Mouse (Mus musculus) heart, embryonic 11.5 days (tissue): Measurements from ENCODE around the gene Gm19345. TPM values are rescaled to one million over a fixed set of nuclear protein-coding genes. Genes with fewer than 3 reads are reported as not detected.

Experiments used
- ATAC-seq: fragments of 200-750 bp; cut with Nextera tagmentation; replicated peaks from 2 replicates; pipeline ENCODE4 v1.8.0; 2017; ENCODE audit warnings: moderate library complexity; ENCODE audit not compliant: insufficient number of reproducible peaks, low FRiP score, low TSS enrichment
- H3K27ac ChIP-seq: fragments of 300-500 bp; sonication (generic); 2 replicates; pipeline ENCODE4 v1.5.1; 2014; ENCODE audit warnings: mild to moderate bottlenecking, low read depth, low read length
- H3K27me3 ChIP-seq: fragments of 300-500 bp; sonication (generic); 2 replicates; pipeline ENCODE4 v1.6.1; 2014; ENCODE audit warnings: mild to moderate bottlenecking, low read length, mixed read lengths; ENCODE audit not compliant: control insufficient read depth, insufficient read depth
- H3K36me3 ChIP-seq: fragments of 300-500 bp; sonication (generic); 2 replicates; pipeline ENCODE4 v1.6.1; 2014; ENCODE audit warnings: mild to moderate bottlenecking, low read length, moderate library complexity, mixed read lengths; ENCODE audit not compliant: control insufficient read depth, insufficient read depth
- H3K4me1 ChIP-seq: fragments of 300-500 bp; sonication (generic); 2 replicates; pipeline ENCODE4 v1.6.1; 2014; ENCODE audit warnings: low read length; ENCODE audit not compliant: control insufficient read depth, insufficient read depth
- H3K4me2 ChIP-seq: fragments of 300-500 bp; sonication (generic); 2 replicates; pipeline ENCODE4 v1.6.1; 2014; ENCODE audit warnings: mild to moderate bottlenecking, moderate library complexity
- H3K4me3 ChIP-seq: fragments of 300-500 bp; sonication (generic); 2 replicates; pipeline ENCODE4 v1.5.1; 2014; ENCODE audit warnings: low read depth, low read length
- H3K9ac ChIP-seq: fragments of 300-500 bp; sonication (generic); 2 replicates; pipeline ENCODE4 v1.6.1; 2014; ENCODE audit warnings: mild to moderate bottlenecking, low read depth, low read length, moderate library complexity
- H3K9me3 ChIP-seq: fragments of 300-500 bp; sonication (generic); replicated peaks from 2 replicates; pipeline ENCODE4 v1.6.1; 2016; ENCODE audit warnings: low read length; ENCODE audit not compliant: control insufficient read depth
- WGBS: fragments of 180-500 bp; shearing (Covaris S2); extraction: QIAGEN DNeasy Blood & Tissue Kit; methylation state at CpG from one replicate; pipeline ENCODE4 v1.1.7; 2014; ENCODE audit not compliant: insufficient replicate concordance; 5-methylcytosine and 5-hydroxymethylcytosine counted together
- polyA plus RNA-seq: library from polyadenylated mRNA; unstranded; fragments of >200 nt; fragmentation: Nextera tagmentation; extraction: Ambion mirVana; gene quantifications from 2 replicates; pipeline ENCODE4 v1.2.1, GENCODE M21; 2014

The Gm19345 gene
- polyA plus RNA-seq, result not detected in 2 replicates

GRCm38 (mm10) chr7:19851858-19852570, at the start of gene Gm19345:
Gm19345 (plus strand) TSS chr7:19852003.
- Histone ChIP-seq H3K9me3 (no peaks in the 10 kb centered on the region), H3K4me1 (0 out of 2 replicates have a peak, but pooled peaks cover 3% of the 10 kb centered on the region), H3K27me3 (peaks cover 31% of the 10 kb centered on the region), H3K27ac (no peak within 1 kb of the TSS), H3K4me2 (peak within 1 kb of the TSS; percentile 49), H3K9ac (no peak within 1 kb of the TSS), H3K4me3 (no peak within 1 kb of the TSS), H3K36me3 (no peaks in the 10 kb centered on the region)
- 0 out of 2 replicates have a peak, but pooled peaks have one; percentile 28 for ATAC-seq
- 5% methylated on average over 33 of the region's 33 CpGs for WGBS

GRCm38 (mm10) chr7:19802995-19803394, 48.8 kb upstream of the Gm19345 start:
- ATAC-seq, result no peak
- Histone ChIP-seq H3K4me2 (no peak overlapping the region), H3K4me1 (no peaks in the 10 kb centered on the region), H3K9me3 (no peaks in the 10 kb centered on the region), H3K27me3 (peaks cover 2% of the 10 kb centered on the region; the same call in 1 of the 2 replicates), H3K27ac (no peak overlapping the region), H3K36me3 (no peaks in the 10 kb centered on the region), H3K9ac (no peak overlapping the region), H3K4me3 (no peak overlapping the region)
- 21% methylated on average over 7 of the region's 7 CpGs for WGBS

GRCm38 (mm10) chr7:19806356-19806969, 45.3 kb upstream of the Gm19345 start:
- H3K4me3 ChIP-seq, result no peak overlapping the region
- no peak overlapping the region for H3K4me2 ChIP-seq
- H3K9me3 ChIP-seq, result no peaks in the 10 kb centered on the region; the same call in 1 of the 2 replicates
- no peak for ATAC-seq
- peaks cover 30% of the 10 kb centered on the region for H3K27me3 ChIP-seq
- H3K36me3 ChIP-seq, result no peaks in the 10 kb centered on the region
- peaks cover 7% of the 10 kb centered on the region for H3K4me1 ChIP-seq
- no peak overlapping the region for H3K27ac ChIP-seq
- no peak overlapping the region for H3K9ac ChIP-seq
- 75% methylated on average over 8 of the region's 8 CpGs for WGBS

GRCm38 (mm10) chr7:19809369-19809768, 42.4 kb upstream of the Gm19345 start:
- Histone ChIP-seq H3K36me3 (no peaks in the 10 kb centered on the region), H3K9me3 (no peaks in the 10 kb centered on the region; the same call in 1 of the 2 replicates), H3K4me2 (peak overlapping the region; percentile 61), H3K9ac (peak overlapping the region; percentile 54; the same call in 1 of the 2 replicates), H3K27me3 (peaks cover 45% of the 10 kb centered on the region), H3K4me3 (peak overlapping the region; percentile 29), H3K27ac (no peak overlapping the region), H3K4me1 (peaks cover 7% of the 10 kb centered on the region)
- WGBS, result 3% methylated on average over 27 of the region's 27 CpGs
- ATAC-seq, result peak; percentile 70; the same call in 1 of the 2 replicates

- Histone ChIP-seq H3K27me3 (peaks cover 50% of the 10 kb centered on the region), H3K36me3 (no peaks in the 10 kb centered on the region), H3K9ac (no peak overlapping the region), H3K9me3 (no peaks in the 10 kb centered on the region; the same call in 1 of the 2 replicates), H3K4me2 (peak overlapping the region; percentile 51), H3K4me3 (peak overlapping the region; percentile 11; the same call in 1 of the 2 replicates), H3K27ac (no peak overlapping the region), H3K4me1 (peaks cover 7% of the 10 kb centered on the region)
- 5% methylated on average over 22 of the region's 22 CpGs for WGBS
- ATAC-seq, result no peak
Measured at GRCm38 (mm10) chr7:19811114-19811513, 40.7 kb upstream of the Gm19345 start.

GRCm38 (mm10) chr7:19813161-19813560, 38.6 kb upstream of the Gm19345 start:
- no peaks in the 10 kb centered on the region; the same call in 1 of the 2 replicates for H3K9me3 ChIP-seq
- H3K4me2 ChIP-seq, result no peak overlapping the region
- H3K27ac ChIP-seq, result no peak overlapping the region
- no peak for ATAC-seq
- no peak overlapping the region for H3K4me3 ChIP-seq
- no peak overlapping the region for H3K9ac ChIP-seq
- H3K36me3 ChIP-seq, result no peaks in the 10 kb centered on the region
- H3K4me1 ChIP-seq, result peaks cover 16% of the 10 kb centered on the region
- 64% methylated on average over 4 of the region's 4 CpGs for WGBS
- peaks cover 51% of the 10 kb centered on the region for H3K27me3 ChIP-seq

- H3K4me1 ChIP-seq, result peaks cover 16% of the 10 kb centered on the region
- no peak for ATAC-seq
- no peak overlapping the region for H3K4me2 ChIP-seq
- 44% methylated on average over 6 of the region's 6 CpGs for WGBS
- H3K27ac ChIP-seq, result no peak overlapping the region
- H3K36me3 ChIP-seq, result no peaks in the 10 kb centered on the region
- no peak overlapping the region for H3K9ac ChIP-seq
- no peak overlapping the region for H3K4me3 ChIP-seq
- H3K27me3 ChIP-seq, result peaks cover 47% of the 10 kb centered on the region
- no peaks in the 10 kb centered on the region; the same call in 1 of the 2 replicates for H3K9me3 ChIP-seq
Measured at GRCm38 (mm10) chr7:19813579-19814122, 38.2 kb upstream of the Gm19345 start.
